Mouse (Mus musculus) midbrain, embryonic 16.5 days (tissue): Measurements from ENCODE around the gene Nemf. TPM values are rescaled to one million over a fixed set of nuclear protein-coding genes. Genes with fewer than 3 reads are reported as not detected.

Experiments
- ATAC-seq: fragments of 200-750 bp; cut with Nextera tagmentation; 2 replicates; pipeline ENCODE4 v1.8.0; 2017; ENCODE audit warnings: moderate TSS enrichment
- H3K27ac ChIP-seq: fragments of 300-500 bp; sonication (generic); 2 replicates; pipeline ENCODE4 v1.5.1; 2014; ENCODE audit warnings: mild to moderate bottlenecking, low read length, mixed read lengths
- H3K27me3 ChIP-seq: fragments of 300-500 bp; sonication (generic); 2 replicates; pipeline ENCODE4 v1.6.1; 2014; ENCODE audit warnings: low read depth, low read length, mixed read lengths; ENCODE audit not compliant: control insufficient read depth, insufficient read depth
- H3K36me3 ChIP-seq: fragments of 300-500 bp; sonication (generic); 2 replicates; pipeline ENCODE4 v1.6.1; 2014; ENCODE audit warnings: mild to moderate bottlenecking, low read length, moderate library complexity, mixed read lengths; ENCODE audit not compliant: control insufficient read depth, insufficient read depth
- H3K4me1 ChIP-seq: fragments of 300-500 bp; sonication (generic); 2 replicates; pipeline ENCODE4 v1.6.1; 2014; ENCODE audit warnings: mild to moderate bottlenecking, low read length, mixed read lengths; ENCODE audit not compliant: control insufficient read depth, insufficient read depth
- H3K4me2 ChIP-seq: fragments of 300-500 bp; sonication (generic); 2 replicates; pipeline ENCODE4 v1.6.1; 2014; ENCODE audit warnings: mild to moderate bottlenecking, low read length, mixed read lengths
- H3K4me3 ChIP-seq: fragments of 300-500 bp; sonication (generic); 2 replicates; pipeline ENCODE4 v1.5.1; 2014; ENCODE audit warnings: low read depth, mild to moderate bottlenecking, low read length, moderate library complexity, mixed read lengths
- H3K9ac ChIP-seq: fragments of 300-500 bp; sonication (generic); 2 replicates; pipeline ENCODE4 v1.6.1; 2014; ENCODE audit warnings: low read depth, low read length, mixed read lengths
- H3K9me3 ChIP-seq: fragments of 300-500 bp; sonication (generic); replicated peaks from 2 replicates; pipeline ENCODE4 v1.6.1; 2014; ENCODE audit warnings: mild to moderate bottlenecking, low read length, mixed read lengths; ENCODE audit not compliant: control insufficient read depth, poor library complexity, severe bottlenecking
- WGBS: fragments of 180-500 bp; shearing (Covaris S2); extraction: QIAGEN DNeasy Blood & Tissue Kit; methylation state at CpG from one replicate; pipeline ENCODE4 v1.1.7; 2014; 5-methylcytosine and 5-hydroxymethylcytosine counted together
- polyA plus RNA-seq: library from polyadenylated mRNA; unstranded; fragments of >200 nt; fragmentation: Nextera tagmentation; extraction: Ambion mirVana; gene quantifications from 2 replicates; pipeline ENCODE4 v1.2.1, GENCODE M21; 2015

Nemf gene
- polyA plus RNA-seq, 1 experiment from 2014 or later: 86.5 TPM

- H3K4me2 ChIP-seq: no peak overlapping the region
- WGBS: 76% methylated on average over 2 of the region's 2 CpGs
- no peaks in the 10 kb centered on the region for H3K27me3 ChIP-seq
Observed at GRCm38 (mm10) chr12:69293815-69294214, 63.1 kb downstream of the Nemf start.

DNA sequence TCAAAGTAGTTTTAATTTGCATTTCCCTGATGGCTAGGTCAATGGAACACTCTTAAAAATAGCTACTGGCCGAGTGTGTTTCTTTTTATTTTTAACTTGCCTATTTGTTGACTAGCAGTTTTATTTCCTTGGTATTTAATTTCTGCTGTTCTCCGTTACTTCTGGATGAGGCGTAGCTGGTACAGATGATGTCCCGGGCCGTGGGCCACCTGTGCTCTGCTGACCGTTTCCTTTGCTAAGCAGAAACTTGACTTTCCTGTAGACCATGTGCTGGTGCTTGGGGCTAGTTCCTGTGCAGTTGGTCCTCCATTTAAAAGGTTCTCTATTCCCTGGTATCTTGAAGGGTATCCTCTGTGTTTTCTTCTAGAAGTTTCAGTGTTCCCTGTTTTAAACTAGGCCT is 64.6 kb downstream of the Nemf start:
- no peak for ATAC-seq

More at GRCm38 (mm10) chr12:69293815-69294214, 63.1 kb downstream of the Nemf start:
- no peak for ATAC-seq
- Histone ChIP-seq H3K27ac (no peak overlapping the region), H3K4me3 (no peak overlapping the region), H3K9ac (no peak overlapping the region), H3K9me3 (no peaks in the 10 kb centered on the region), H3K36me3 (no peaks in the 10 kb centered on the region), H3K4me1 (peaks cover 13% of the 10 kb centered on the region)

DNA sequence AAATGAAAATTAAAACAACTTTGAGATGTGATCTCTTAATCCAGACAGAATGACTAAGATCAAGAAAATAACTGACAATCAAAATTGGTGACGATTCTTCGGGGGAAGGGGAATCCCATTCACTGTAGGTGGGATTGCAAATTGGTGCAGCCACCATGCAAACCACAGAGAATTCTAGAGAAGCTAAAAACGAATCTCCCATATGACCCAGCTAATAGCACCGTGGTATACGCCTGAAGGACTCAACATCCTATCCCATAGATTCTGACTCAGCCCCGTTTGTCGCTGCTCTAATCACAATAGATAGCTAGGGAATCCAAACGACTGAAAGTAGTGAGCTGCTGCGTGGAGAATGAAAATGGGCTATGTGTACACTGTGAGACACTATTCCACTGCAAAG is 68.3 kb downstream of the Nemf start:
- Histone ChIP-seq H3K27ac (no peak overlapping the region), H3K4me1 (no peaks in the 10 kb centered on the region), H3K9me3 (no peaks in the 10 kb centered on the region), H3K36me3 (no peaks in the 10 kb centered on the region), H3K4me3 (no peak overlapping the region), H3K4me2 (no peak overlapping the region), H3K9ac (no peak overlapping the region), H3K27me3 (no peaks in the 10 kb centered on the region)
- 81% methylated on average over 9 of the region's 9 CpGs for WGBS
- no peak for ATAC-seq

More for the DNA sequence above, 64.6 kb downstream of the Nemf start:
- Histone ChIP-seq H3K27me3 (no peaks in the 10 kb centered on the region), H3K36me3 (no peaks in the 10 kb centered on the region), H3K4me3 (no peak overlapping the region), H3K9me3 (no peaks in the 10 kb centered on the region), H3K4me1 (peaks cover 4% of the 10 kb centered on the region), H3K27ac (no peak overlapping the region), H3K9ac (no peak overlapping the region), H3K4me2 (no peak overlapping the region)
- WGBS: 90% methylated on average over 6 of the region's 6 CpGs

- no peak for ATAC-seq
- no peak overlapping the region for H3K4me3 ChIP-seq
- H3K36me3 ChIP-seq: no peaks in the 10 kb centered on the region
- H3K27me3 ChIP-seq: no peaks in the 10 kb centered on the region
- 96% methylated on average over 8 of the region's 8 CpGs for WGBS
- no peak overlapping the region for H3K9ac ChIP-seq
- H3K9me3 ChIP-seq: no peaks in the 10 kb centered on the region
- no peak overlapping the region for H3K27ac ChIP-seq
- H3K4me1 ChIP-seq: no peaks in the 10 kb centered on the region
- no peak overlapping the region for H3K4me2 ChIP-seq
Observed at GRCm38 (mm10) chr12:69287535-69287934, 69.4 kb downstream of the Nemf start.

- Histone ChIP-seq H3K9me3 (no peaks in the 10 kb centered on the region), H3K4me3 (no peak overlapping the region), H3K36me3 (no peaks in the 10 kb centered on the region), H3K4me2 (no peak overlapping the region), H3K27me3 (no peaks in the 10 kb centered on the region), H3K27ac (no peak overlapping the region), H3K4me1 (no peaks in the 10 kb centered on the region), H3K9ac (no peak overlapping the region)
- ATAC-seq: no peak
- WGBS: 87% methylated on average over 7 of the region's 7 CpGs
Observed at GRCm38 (mm10) chr12:69283146-69283545, 73.8 kb downstream of the Nemf start.

DNA sequence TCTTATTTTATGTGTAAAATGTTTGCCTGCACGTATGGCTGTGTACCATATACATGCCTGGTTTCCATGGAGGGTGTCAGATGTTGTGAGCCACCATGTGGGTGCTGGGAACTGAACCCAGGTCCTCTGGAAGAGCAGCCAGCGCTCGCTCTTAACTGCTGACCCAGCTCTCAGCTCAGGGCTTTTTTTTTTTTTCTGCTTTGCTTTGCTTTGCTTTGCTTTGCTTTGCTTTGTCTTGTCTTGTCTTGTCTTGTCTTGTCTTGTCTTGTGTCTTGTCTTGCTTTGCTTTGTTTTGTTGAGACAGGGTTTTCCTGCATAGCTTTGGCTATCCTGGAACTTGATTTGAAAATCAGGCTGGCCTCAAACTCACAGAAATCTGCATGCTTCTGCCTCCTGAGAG is 76.0 kb downstream of the Nemf start:
- Histone ChIP-seq H3K27ac (no peak overlapping the region), H3K4me3 (no peak overlapping the region), H3K9me3 (no peaks in the 10 kb centered on the region), H3K27me3 (no peaks in the 10 kb centered on the region), H3K4me1 (no peaks in the 10 kb centered on the region), H3K36me3 (no peaks in the 10 kb centered on the region), H3K9ac (no peak overlapping the region), H3K4me2 (no peak overlapping the region)
- ATAC-seq: no peak
- WGBS: 83% methylated on average over 3 of the region's 3 CpGs

DNA sequence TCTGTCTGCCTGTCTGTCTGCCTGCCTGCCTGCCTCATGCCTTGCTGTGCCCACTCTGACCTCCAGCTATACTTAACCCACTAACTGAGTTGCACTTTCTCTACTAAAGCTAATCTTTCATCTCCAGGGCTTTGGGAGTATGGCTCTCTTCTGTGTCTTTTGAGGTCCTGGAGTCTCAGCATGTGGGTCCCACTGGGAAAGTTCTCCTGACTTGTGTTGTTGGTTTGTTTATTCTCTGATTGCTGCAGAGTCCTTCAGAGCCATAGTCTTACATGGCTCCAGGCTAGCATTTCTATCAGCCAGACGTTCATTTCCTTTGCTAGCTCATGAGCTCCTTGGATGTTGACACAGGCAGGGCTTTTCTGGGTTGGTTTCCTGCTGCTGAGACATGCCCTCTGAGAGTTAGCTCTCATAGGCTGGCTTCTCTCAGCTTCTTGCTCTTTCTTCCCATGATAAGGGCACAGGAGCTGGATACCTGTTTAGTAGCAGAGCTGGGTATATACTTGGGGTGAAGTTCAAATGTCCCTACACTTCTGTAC is 77.0 kb downstream of the Nemf start:
- Histone ChIP-seq H3K9ac (no peak overlapping the region), H3K27ac (no peak overlapping the region), H3K27me3 (no peaks in the 10 kb centered on the region), H3K4me1 (no peaks in the 10 kb centered on the region), H3K4me3 (no peak overlapping the region), H3K4me2 (no peak overlapping the region), H3K36me3 (no peaks in the 10 kb centered on the region), H3K9me3 (no peaks in the 10 kb centered on the region)
- no peak for ATAC-seq
- 67% methylated on average over 1 of the region's 1 CpGs for WGBS

DNA sequence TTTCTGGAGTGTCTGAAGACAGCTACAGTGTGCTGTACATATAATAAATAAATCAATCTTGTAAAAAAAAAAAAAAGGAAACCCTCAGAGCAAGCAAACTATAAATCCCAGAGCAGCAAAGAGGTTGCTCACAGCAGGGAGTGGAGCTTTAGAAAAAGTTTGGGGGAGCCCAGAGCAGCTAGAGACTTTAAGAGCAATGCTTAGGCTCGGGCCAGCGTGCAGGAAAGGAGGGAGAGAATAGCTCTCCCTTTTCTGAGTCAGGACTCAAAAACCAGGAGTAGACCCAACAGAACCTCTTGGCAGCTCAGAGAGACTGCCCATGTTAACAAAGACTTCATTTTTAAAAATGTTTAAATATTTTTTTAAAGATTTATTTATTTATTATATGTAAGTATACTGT is 88.0 kb downstream of the Nemf start:
- Histone ChIP-seq H3K4me1 (no peaks in the 10 kb centered on the region), H3K27ac (no peak overlapping the region), H3K9me3 (no peaks in the 10 kb centered on the region), H3K4me3 (no peak overlapping the region), H3K4me2 (no peak overlapping the region), H3K36me3 (no peaks in the 10 kb centered on the region), H3K27me3 (no peaks in the 10 kb centered on the region), H3K9ac (no peak overlapping the region)
- WGBS: 70% methylated on average over 2 of the region's 2 CpGs
- ATAC-seq: no peak

DNA sequence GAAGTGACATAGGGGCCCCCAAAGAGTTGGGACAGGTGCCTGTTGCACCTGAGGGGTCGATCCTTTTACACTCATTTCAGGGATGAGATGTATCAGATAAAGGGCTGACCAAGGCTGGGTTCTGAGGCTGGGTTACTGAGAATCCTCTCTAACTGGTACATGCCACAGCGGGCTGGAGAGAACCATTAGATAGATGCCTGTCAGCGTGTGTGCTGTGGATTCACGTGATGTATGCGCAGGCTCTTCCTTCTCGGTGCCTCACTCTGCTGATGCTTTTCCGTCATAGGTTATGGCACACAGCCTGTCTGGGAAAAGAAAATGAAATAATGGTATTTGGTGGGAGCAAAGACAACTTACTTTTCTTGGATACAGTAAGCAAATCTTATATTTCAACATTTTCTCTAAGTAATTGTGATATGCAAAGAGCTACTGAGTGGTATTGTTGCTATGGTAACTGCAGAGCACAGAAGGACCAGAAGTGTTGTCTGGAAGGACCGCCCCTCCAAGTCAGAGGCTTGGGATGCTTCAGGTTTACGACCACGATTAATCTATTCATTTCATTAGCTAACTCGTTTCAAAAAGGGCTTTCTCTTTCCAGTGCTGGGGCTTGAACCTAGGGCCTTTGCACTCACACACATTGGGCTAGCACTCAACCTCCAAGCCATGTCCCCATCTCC is 88.9 kb downstream of the Nemf start:
- Histone ChIP-seq H3K4me2 (no peak overlapping the region), H3K4me1 (no peaks in the 10 kb centered on the region), H3K9ac (no peak overlapping the region), H3K27me3 (no peaks in the 10 kb centered on the region), H3K36me3 (no peaks in the 10 kb centered on the region), H3K4me3 (no peak overlapping the region), H3K27ac (no peak overlapping the region), H3K9me3 (no peaks in the 10 kb centered on the region)
- ATAC-seq: peak; percentile 56
- 69% methylated on average over 11 of the region's 11 CpGs for WGBS
